Mouse (Mus musculus) stomach, postnatal 0 days (tissue): ENCODE results near the gene Ascc1. TPM values are rescaled to one million over a fixed set of nuclear protein-coding genes. Genes with fewer than 3 reads are reported as not detected.
A peak's percentile ranks its signal among the peaks of the same experiment; 100 is the strongest.

Experiments
- ATAC-seq: fragments of 200-750 bp; cut with Nextera tagmentation; 2 replicates; pipeline ENCODE4 v1.8.0; 2017; ENCODE audit not compliant: low FRiP score, low TSS enrichment
- DNase-seq: peaks from one replicate; pipeline ENCODE4 v3.0.0-alpha.2; 2016; ENCODE audit warnings: low spot score
- H3K27ac ChIP-seq: fragments of 300-500 bp; sonication (generic); replicated peaks from 2 replicates; pipeline ENCODE4 v1.5.1; 2014; ENCODE audit warnings: mild to moderate bottlenecking, control low read depth
- H3K27me3 ChIP-seq: fragments of 300-500 bp; sonication (generic); 2 replicates; pipeline ENCODE4 v1.6.1; 2014; ENCODE audit warnings: low read length; ENCODE audit not compliant: control insufficient read depth, insufficient read depth
- H3K36me3 ChIP-seq: fragments of 300-500 bp; sonication (generic); 2 replicates; pipeline ENCODE4 v1.6.1; 2014; ENCODE audit warnings: low read length, mixed read lengths; ENCODE audit not compliant: control insufficient read depth, insufficient read depth
- H3K4me1 ChIP-seq: fragments of 300-500 bp; sonication (generic); replicated peaks from 2 replicates; pipeline ENCODE4 v1.6.1; 2014; ENCODE audit warnings: antibody characterized with exemption; ENCODE audit not compliant: control insufficient read depth, insufficient read depth
- H3K4me2 ChIP-seq: fragments of 300-500 bp; sonication (generic); replicated peaks from 2 replicates; pipeline ENCODE4 v1.6.1; 2014; ENCODE audit warnings: low read depth, mild to moderate bottlenecking, control low read depth, moderate library complexity
- H3K4me3 ChIP-seq: fragments of 300-500 bp; sonication (generic); 2 replicates; pipeline ENCODE4 v1.5.1; 2014; ENCODE audit warnings: low read depth, low read length, control low read depth
- H3K9ac ChIP-seq: fragments of 300-500 bp; sonication (generic); 2 replicates; pipeline ENCODE4 v1.6.1; 2014; ENCODE audit warnings: mild to moderate bottlenecking, low read length, control low read depth, mixed read lengths
- H3K9me3 ChIP-seq: fragments of 300-500 bp; sonication (generic); 2 replicates; pipeline ENCODE4 v1.6.1; 2016; ENCODE audit warnings: low read length; ENCODE audit not compliant: control insufficient read depth
- CTCF ChIP-seq: IDR thresholded peaks from 2 replicates; pipeline ENCODE4 v1.5.1; 2016; ENCODE audit warnings: antibody characterized with exemption, low read depth, mild to moderate bottlenecking, moderate library complexity
- EP300 ChIP-seq: optimal IDR thresholded peaks from 2 replicates; pipeline ENCODE3; 2016; ENCODE audit warnings: antibody characterized with exemption
- WGBS: fragments of 180-500 bp; shearing (Covaris S2); extraction: QIAGEN DNeasy Blood & Tissue Kit; methylation state at CpG from one replicate; pipeline ENCODE4 v1.1.7; 2014; 5-methylcytosine and 5-hydroxymethylcytosine counted together
- polyA plus RNA-seq: library from polyadenylated mRNA; unstranded; fragments of >200 nt; fragmentation: Nextera tagmentation; extraction: Ambion mirVana; gene quantifications from 2 replicates; pipeline ENCODE4 v1.2.1, GENCODE M21; 2015

Ascc1 gene
- polyA plus RNA-seq, 1 experiment from 2014 or later: 29.0 TPM

DNA sequence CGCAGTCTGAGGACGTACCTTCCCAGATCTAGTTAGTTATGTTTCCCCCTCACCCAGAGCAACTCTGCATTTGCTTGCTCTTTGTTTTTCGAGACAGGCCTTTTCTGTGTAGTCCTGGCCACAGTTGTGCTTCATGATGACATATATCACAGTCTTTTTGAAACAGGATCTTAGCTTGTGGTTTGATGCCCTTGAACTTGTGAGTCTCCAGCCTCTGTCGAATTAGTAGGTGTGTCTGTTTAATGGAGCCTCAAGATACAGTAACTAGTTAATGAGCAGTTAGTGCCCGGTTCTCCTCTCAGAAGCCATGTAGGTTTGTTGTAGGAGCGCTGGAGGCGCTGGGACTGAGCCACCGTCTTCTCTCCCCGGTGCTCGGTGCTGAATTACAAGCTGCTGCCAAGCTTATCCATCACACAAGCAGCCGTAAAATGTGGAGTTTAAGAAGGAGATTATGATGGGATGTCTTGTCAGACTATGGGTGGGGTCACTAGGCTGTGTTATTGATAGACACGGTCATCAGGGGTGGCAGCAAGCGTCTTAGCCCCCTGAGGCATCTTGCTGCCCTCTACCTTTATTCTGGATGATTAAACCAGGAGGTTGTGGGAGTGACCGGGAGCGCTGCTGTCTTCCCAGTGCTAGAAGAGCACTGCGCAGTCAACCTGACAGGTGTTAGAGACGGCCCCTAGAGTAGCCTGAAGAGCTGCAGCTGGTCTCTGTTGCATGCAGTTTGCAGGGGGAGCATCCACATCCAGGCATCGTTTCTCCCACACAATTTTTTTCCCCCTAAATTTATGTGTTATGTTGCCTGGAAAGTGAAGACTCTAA lies 75.3 kb downstream of the Ascc1 start:
- Histone ChIP-seq H3K4me3 (no peak overlapping the region), H3K4me1 (0 out of 2 replicates have a peak, but pooled peaks cover 5% of the 10 kb centered on the region), H3K27ac (no peak overlapping the region), H3K36me3 (no peaks in the 10 kb centered on the region), H3K9me3 (no peaks in the 10 kb centered on the region), H3K27me3 (no peaks in the 10 kb centered on the region), H3K9ac (no peak overlapping the region), H3K4me2 (no peak overlapping the region)
- no peak for ATAC-seq
- WGBS: 54% methylated on average over 18 of the region's 18 CpGs
- TF ChIP-seq EP300 (no peak), CTCF (no peak)
- DNase-seq: no peak

DNA sequence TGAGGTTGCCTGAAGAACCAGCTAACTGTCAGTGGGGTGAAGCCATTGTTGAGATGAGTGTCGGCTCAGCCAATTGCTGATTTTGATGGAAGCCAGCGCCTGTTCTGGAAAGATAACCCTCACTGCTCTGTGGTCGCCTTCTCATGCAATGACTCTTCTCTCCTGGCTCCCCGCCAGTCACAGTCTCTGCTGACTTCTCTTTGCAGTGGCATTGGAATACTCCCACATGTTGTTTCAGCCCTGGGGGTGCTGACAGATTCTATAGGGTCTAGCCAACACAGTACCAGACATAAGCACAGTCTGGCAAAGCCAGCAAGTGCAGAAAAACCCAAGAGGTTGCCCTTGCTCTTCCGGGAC lies 75.9 kb downstream of the Ascc1 start:
- no peak overlapping the region for H3K4me3 ChIP-seq
- no peak for ATAC-seq
- DNase-seq: no peak
- H3K9me3 ChIP-seq: no peaks in the 10 kb centered on the region
- no peak overlapping the region for H3K4me2 ChIP-seq
- 0 out of 2 replicates have a peak, but pooled peaks cover 5% of the 10 kb centered on the region for H3K4me1 ChIP-seq
- no peaks in the 10 kb centered on the region for H3K36me3 ChIP-seq
- no peak overlapping the region for H3K27ac ChIP-seq
- H3K9ac ChIP-seq: no peak overlapping the region
- no peak for TF ChIP-seq EP300
- no peak for TF ChIP-seq CTCF
- WGBS: 56% methylated on average over 5 of the region's 5 CpGs
- no peaks in the 10 kb centered on the region for H3K27me3 ChIP-seq

- H3K27me3 ChIP-seq: no peaks in the 10 kb centered on the region
- H3K9ac ChIP-seq: no peak overlapping the region
- H3K36me3 ChIP-seq: no peaks in the 10 kb centered on the region
- WGBS: 55% methylated on average over 3 of the region's 3 CpGs
- 0 out of 2 replicates have a peak overlapping the region, but pooled peaks have one; percentile 13 for H3K27ac ChIP-seq
- ATAC-seq (no peak), DNase-seq (no peak)
- TF ChIP-seq CTCF: no peak
- TF ChIP-seq EP300: no peak
- H3K9me3 ChIP-seq: no peaks in the 10 kb centered on the region
- H3K4me2 ChIP-seq: no peak overlapping the region
- H3K4me3 ChIP-seq: no peak overlapping the region
- H3K4me1 ChIP-seq: 0 out of 2 replicates have a peak, but pooled peaks cover 5% of the 10 kb centered on the region
Measured at GRCm38 (mm10) chr10:60080171-60080570, 77.6 kb downstream of the Ascc1 start.

GRCm38 (mm10) chr10:60080601-60080981 lies 78.0 kb downstream of the Ascc1 start:
- Histone ChIP-seq H3K4me3 (no peak overlapping the region), H3K27me3 (no peaks in the 10 kb centered on the region), H3K27ac (peak overlapping the region; percentile 36; the same call in 1 of the 2 replicates), H3K4me2 (no peak overlapping the region), H3K9ac (no peak overlapping the region), H3K9me3 (no peaks in the 10 kb centered on the region), H3K4me1 (0 out of 2 replicates have a peak, but pooled peaks cover 5% of the 10 kb centered on the region), H3K36me3 (no peaks in the 10 kb centered on the region)
- ATAC-seq (no peak), DNase-seq (no peak)
- WGBS: 45% methylated on average over 5 of the region's 5 CpGs
- no peak for TF ChIP-seq EP300
- TF ChIP-seq CTCF: no peak

- TF ChIP-seq EP300 (no peak), CTCF (no peak)
- H3K9ac ChIP-seq: no peak overlapping the region
- H3K27me3 ChIP-seq: no peaks in the 10 kb centered on the region
- no peak overlapping the region for H3K4me3 ChIP-seq
- no peaks in the 10 kb centered on the region for H3K36me3 ChIP-seq
- 47% methylated on average over 21 of the region's 21 CpGs for WGBS
- peak; percentile 43 for ATAC-seq
- no peaks in the 10 kb centered on the region for H3K9me3 ChIP-seq
- peak overlapping the region; percentile 36; the same call in 1 of the 2 replicates for H3K27ac ChIP-seq
- H3K4me2 ChIP-seq: no peak overlapping the region
- 0 out of 2 replicates have a peak, but pooled peaks cover 5% of the 10 kb centered on the region for H3K4me1 ChIP-seq
- no peak for DNase-seq
Measured at GRCm38 (mm10) chr10:60080982-60081825, 78.6 kb downstream of the Ascc1 start.
